Mouse (Mus musculus) kidney, adult 2 months (tissue): ENCODE results near the gene Gli2.

ENCODE experiments used
- CTCF ChIP-seq: fragments of 200-500 bp; conservative IDR thresholded peaks from 2 replicates; pipeline ENCODE4 v1.5.1; 2011; ENCODE audit warnings: low read depth, mild to moderate bottlenecking, control low read depth, low read length, moderate library complexity, mixed read lengths; ENCODE audit not compliant: insufficient read depth, insufficient read length
- POLR2A ChIP-seq: fragments of 200-500 bp; IDR thresholded peaks from one replicate; pipeline ENCODE4 v1.6.1; 2011; ENCODE audit warnings: low read depth, low read length, control low read depth

GRCm38 (mm10) chr1:118890125-118890875, 163.1 kb downstream of the Gli2 start:
- no peak for TF ChIP-seq CTCF
- TF ChIP-seq POLR2A = no peak
